Mouse (Mus musculus) neutrophil, adult 5-6 weeks (primary cell): Measurements from ENCODE around the gene Krtap13-1. TPM values are rescaled to one million over a fixed set of nuclear protein-coding genes. Genes with fewer than 3 reads are reported as not detected.

Experiments
- total RNA-seq: library from RNA; stranded (forward); fragments of 200-1000 nt; gene quantifications from 2 replicates; pipeline ENCODE4 v1.2.3, GENCODE M21; 2017

Gene Krtap13-1
- total RNA-seq, 1 experiment from 2014 or later: not detected

Other genes with a start within 250 kb of the Krtap13-1 start
- gene Cldn17, start 221.9 kb upstream of the Krtap13-1 start, total RNA-seq: not detected in 2 replicates
- not detected in 2 replicates for gene Cldn8, start 165.7 kb upstream of the Krtap13-1 start, total RNA-seq
- gene Krtap24-1, start 116.6 kb upstream of the Krtap13-1 start, total RNA-seq: not detected in 2 replicates
- gene 2310079G19Rik, start 101.2 kb upstream of the Krtap13-1 start, total RNA-seq: not detected in 2 replicates
- not detected in 2 replicates for gene Krtap26-1, start 81.1 kb upstream of the Krtap13-1 start, total RNA-seq
- gene Krtap27-1, start 57.2 kb upstream of the Krtap13-1 start, total RNA-seq: not detected in 2 replicates
- not detected in 2 replicates for gene 2310061N02Rik, start 20.9 kb upstream of the Krtap13-1 start, total RNA-seq
- gene Krtap13, start 22.8 kb downstream of the Krtap13-1 start, total RNA-seq: not detected in 2 replicates
- not detected in 2 replicates for gene 2310034C09Rik, start 30.0 kb downstream of the Krtap13-1 start, total RNA-seq
- gene 2310057N15Rik, start 45.3 kb downstream of the Krtap13-1 start, total RNA-seq: not detected in 2 replicates
- gene Gm5965, start 49.0 kb downstream of the Krtap13-1 start, total RNA-seq: not detected in 2 replicates
- gene Gm20741, start 83.4 kb downstream of the Krtap13-1 start, total RNA-seq: not detected in 2 replicates
- not detected in 2 replicates for gene Krtap15, start 91.4 kb downstream of the Krtap13-1 start, total RNA-seq
- not detected in 2 replicates for gene Krtap14, start 97.3 kb downstream of the Krtap13-1 start, total RNA-seq
- gene Krtap19-1, start 140.5 kb downstream of the Krtap13-1 start, total RNA-seq: not detected in 2 replicates
- not detected in 2 replicates for gene Krtap19-2, start 145.4 kb downstream of the Krtap13-1 start, total RNA-seq
- not detected in 2 replicates for gene Krtap19-3, start 149.2 kb downstream of the Krtap13-1 start, total RNA-seq
- gene Krtap19-4, start 156.2 kb downstream of the Krtap13-1 start, total RNA-seq: not detected in 2 replicates
- not detected in 2 replicates for gene Krtap19-5, start 167.6 kb downstream of the Krtap13-1 start, total RNA-seq
- not detected in 2 replicates for gene Krtap19-9b, start 203.4 kb downstream of the Krtap13-1 start, total RNA-seq
- gene Krtap16-3, start 234.0 kb downstream of the Krtap13-1 start, total RNA-seq: not detected in 2 replicates